Mouse (Mus musculus): ENCODE data around the gene Nckap5l. TPM values are rescaled to one million over a fixed set of nuclear protein-coding genes. Genes with fewer than 3 reads are reported as not detected.
"Not testable (repeated sequence)": the region's sequence is repeated elsewhere in the genome, so short reads cannot be mapped to it uniquely, and the experiment has no call there.

The Nckap5l gene
- polyA plus RNA-seq, 1 experiment from 2014 or later = 15.8 TPM

- peaks cover 28% of the 10 kb centered on the region for H3K36me3 ChIP-seq
- DNase-seq (ENCODE audit: low spot score) = no peak
- WGBS = 96% methylated on average over 2 of the region's 2 CpGs
- H3K27me3 ChIP-seq (ENCODE audit: insufficient read depth, poor library complexity, severe bottlenecking) = no peaks in the 10 kb centered on the region
- H3K9me3 ChIP-seq = no peaks in the 10 kb centered on the region
- H3K4me3 ChIP-seq = no peak overlapping the region
- peaks cover 51% of the 10 kb centered on the region for H3K4me1 ChIP-seq (replicated peaks)
- H3K27ac ChIP-seq = no peak overlapping the region
These were observed 59.9 kb downstream of the Nckap5l start for GRCm38 (mm10) chr15:99397622-99398021.

DNA sequence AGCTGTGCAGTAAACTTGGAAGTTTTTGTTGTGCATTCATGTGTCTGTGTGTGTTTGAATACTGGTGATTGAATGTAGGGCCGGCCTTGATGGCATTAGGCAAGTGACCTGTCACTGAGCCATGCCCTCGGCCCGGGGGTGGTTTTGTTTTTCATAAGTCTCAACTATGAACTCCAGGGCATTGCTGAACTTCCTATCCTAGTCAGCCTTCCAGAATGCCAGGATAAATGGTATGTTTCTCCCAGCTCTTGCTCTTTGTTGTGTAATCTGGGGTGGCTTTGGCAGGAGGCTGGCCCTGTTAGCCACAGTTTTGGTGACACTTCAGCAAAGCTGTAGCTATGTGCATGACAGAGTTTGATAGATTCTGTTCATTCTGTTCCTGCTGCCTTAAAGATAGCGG is 60.7 kb downstream of the Nckap5l start:
- DNase-seq (ENCODE audit: low spot score) = no peak
- Histone ChIP-seq H3K36me3 (peaks cover 20% of the 10 kb centered on the region), H3K4me3 (no peak overlapping the region), H3K27ac (no peak overlapping the region), H3K27me3 (ENCODE audit: insufficient read depth, poor library complexity, severe bottlenecking) (no peaks in the 10 kb centered on the region), H3K4me1 (replicated peaks) (peaks cover 57% of the 10 kb centered on the region), H3K9me3 (no peaks in the 10 kb centered on the region)
- WGBS = 83% methylated on average over 4 of the region's 4 CpGs

- no peaks in the 10 kb centered on the region for H3K9me3 ChIP-seq
These were observed 61.1 kb downstream of the Nckap5l start for GRCm38 (mm10) chr15:99396462-99396861.

DNA sequence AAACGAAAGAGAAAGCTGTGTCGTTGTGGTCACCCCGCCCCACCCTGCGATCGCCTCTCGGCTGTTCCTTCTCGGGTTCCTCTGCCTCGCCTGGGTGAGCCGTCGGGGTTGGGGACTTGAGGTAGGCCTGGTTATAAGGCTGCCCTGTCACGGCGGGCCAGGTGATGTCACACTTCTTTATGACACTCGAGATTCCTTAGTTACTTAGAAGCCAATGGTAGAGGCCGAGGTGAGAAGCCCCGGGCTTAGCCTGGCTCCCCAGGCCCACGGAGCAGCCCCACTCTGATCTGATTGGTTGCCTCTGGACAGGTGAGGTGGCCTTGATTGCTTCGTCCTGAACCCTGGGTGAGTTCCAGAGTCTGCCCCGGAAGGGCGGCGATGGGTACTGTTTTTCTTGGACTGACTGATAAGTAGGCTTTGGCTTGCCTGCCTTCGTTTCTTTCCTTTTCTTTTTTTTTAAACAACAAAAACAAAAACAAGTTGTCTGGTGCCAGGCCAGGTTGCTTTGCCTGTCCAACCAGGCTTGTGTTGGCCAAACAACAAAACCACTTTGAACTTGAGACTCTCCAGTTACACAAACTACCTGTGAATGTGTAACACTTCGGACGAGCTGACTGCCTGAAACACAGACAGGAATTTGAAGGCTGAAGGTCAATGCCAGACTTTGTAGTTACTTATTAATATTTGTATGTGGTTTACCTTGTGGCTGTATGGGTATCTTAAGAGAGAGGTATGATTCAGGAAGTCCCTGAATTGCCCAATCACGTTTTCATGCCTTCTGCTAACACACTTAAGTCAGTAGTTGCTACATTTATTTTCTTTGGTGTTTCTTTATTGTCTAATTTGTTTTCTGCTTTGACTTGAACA is 63.9 kb downstream of the Nckap5l start:
- DNase-seq (ENCODE audit: low spot score) = no peak
- WGBS = 13% methylated on average over 24 of the region's 24 CpGs
- peak overlapping the region; percentile 95 for H3K27ac ChIP-seq
- H3K4me1 ChIP-seq (replicated peaks) = peaks cover 53% of the 10 kb centered on the region
- H3K4me3 ChIP-seq = peak overlapping the region; percentile 76
- H3K9me3 ChIP-seq = no peaks in the 10 kb centered on the region
- H3K36me3 ChIP-seq = no peaks in the 10 kb centered on the region
- H3K27me3 ChIP-seq (ENCODE audit: insufficient read depth, poor library complexity, severe bottlenecking) = no peaks in the 10 kb centered on the region

More at GRCm38 (mm10) chr15:99396462-99396861, 61.1 kb downstream of the Nckap5l start:
- Histone ChIP-seq H3K4me1 (replicated peaks) (peaks cover 61% of the 10 kb centered on the region), H3K27ac (no peak overlapping the region), H3K27me3 (ENCODE audit: insufficient read depth, poor library complexity, severe bottlenecking) (no peaks in the 10 kb centered on the region), H3K36me3 (peaks cover 17% of the 10 kb centered on the region), H3K4me3 (no peak overlapping the region)
- no peak for DNase-seq (ENCODE audit: low spot score)
- 83% methylated on average over 1 of the region's 1 CpGs for WGBS

- under 1% methylated on average over 51 of the region's 51 CpGs for WGBS
- Histone ChIP-seq H3K27me3 (ENCODE audit: insufficient read depth, poor library complexity, severe bottlenecking) (no peaks in the 10 kb centered on the region), H3K4me3 (peak within 1 kb of the TSS; percentile 76), H3K36me3 (no peaks in the 10 kb centered on the region), H3K9me3 (no peaks in the 10 kb centered on the region), H3K4me1 (replicated peaks) (peaks cover 49% of the 10 kb centered on the region), H3K27ac (peak within 1 kb of the TSS; percentile 95)
- peak; percentile 99 for DNase-seq (ENCODE audit: low spot score)
These were observed 64.8 kb downstream of the Nckap5l start, which contains the start of gene Tmbim6 for GRCm38 (mm10) chr15:99392486-99393385. TSS of gene Tmbim6 (plus strand) at chr15:99392882.

DNA sequence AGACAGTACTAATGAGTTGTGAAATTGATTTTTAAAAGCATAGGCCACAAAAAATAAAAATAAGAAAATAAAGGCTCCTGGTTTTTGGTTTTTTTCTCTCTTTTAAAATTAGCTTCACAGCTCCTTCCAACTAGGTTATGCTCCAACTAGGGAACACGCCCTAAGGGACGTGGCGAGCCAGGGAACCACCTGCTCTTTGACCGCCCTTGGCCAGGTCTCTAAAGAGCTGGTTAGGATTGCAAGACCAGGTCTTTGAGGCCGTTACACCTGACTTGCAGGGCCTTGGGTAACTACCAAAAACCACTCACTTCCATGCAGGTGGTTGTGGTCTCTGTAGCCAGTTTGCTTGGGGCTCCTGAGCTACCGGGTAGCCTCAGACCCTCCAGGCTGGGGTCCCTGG is 65.6 kb downstream of the Nckap5l start:
- Histone ChIP-seq H3K36me3 (no peaks in the 10 kb centered on the region), H3K9me3 (no peaks in the 10 kb centered on the region), H3K27ac (peak overlapping the region; percentile 95), H3K4me1 (replicated peaks) (peaks cover 45% of the 10 kb centered on the region), H3K4me3 (peak overlapping the region; percentile 76), H3K27me3 (ENCODE audit: insufficient read depth, poor library complexity, severe bottlenecking) (no peaks in the 10 kb centered on the region)
- WGBS = 86% methylated on average over 6 of the region's 6 CpGs
- DNase-seq (ENCODE audit: low spot score) = no peak

DNA sequence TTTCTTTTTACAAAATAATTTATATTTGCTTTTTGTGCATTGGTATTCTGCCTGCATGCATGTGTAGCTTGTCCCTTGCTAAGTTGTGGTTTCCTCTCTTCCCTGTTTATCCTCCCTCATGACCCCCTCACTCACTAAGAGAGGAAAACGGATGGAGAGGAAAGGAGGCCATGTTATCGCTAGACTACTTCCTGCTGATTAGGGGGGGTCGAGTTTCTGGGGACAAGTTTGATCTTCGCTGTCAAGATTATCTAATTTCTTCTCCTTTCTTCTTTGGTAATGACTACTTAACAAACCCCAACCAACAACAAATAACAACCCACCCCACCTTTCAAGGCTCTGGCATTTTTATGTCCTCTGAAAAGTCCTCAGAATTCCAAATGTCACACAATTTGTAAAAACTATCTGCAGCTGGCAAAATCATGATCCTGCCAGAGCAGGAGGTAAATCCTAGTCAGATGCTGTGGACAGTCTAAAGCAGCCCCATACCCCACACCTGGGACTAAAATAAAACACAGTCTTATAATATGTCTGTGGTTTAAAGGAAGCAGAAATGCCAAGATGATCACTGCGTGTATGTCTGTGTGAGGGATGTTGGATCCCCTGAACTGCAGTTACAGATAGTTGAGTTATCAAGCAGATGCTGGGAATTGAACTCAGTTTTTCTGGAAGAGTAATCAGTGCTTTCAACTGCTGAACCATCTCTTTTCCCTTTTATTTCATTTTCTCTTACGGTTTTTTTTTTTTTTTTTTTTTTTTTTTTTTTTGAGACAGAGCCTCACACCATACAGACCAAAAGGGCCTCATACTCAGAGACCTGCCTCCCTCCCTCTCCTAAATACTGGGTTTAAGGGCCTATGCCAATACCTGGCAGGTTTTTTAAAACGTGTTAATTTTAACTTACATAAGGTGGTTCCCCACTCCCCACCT is 66.8 kb downstream of the Nckap5l start:
- Histone ChIP-seq H3K9me3 (no peaks in the 10 kb centered on the region), H3K27ac (no peak overlapping the region), H3K4me1 (replicated peaks) (peaks cover 33% of the 10 kb centered on the region), H3K4me3 (no peak overlapping the region), H3K27me3 (ENCODE audit: insufficient read depth, poor library complexity, severe bottlenecking) (no peaks in the 10 kb centered on the region), H3K36me3 (no peaks in the 10 kb centered on the region)
- 74% methylated on average over 7 of the region's 7 CpGs for WGBS
- no peak for DNase-seq (ENCODE audit: low spot score)

DNA sequence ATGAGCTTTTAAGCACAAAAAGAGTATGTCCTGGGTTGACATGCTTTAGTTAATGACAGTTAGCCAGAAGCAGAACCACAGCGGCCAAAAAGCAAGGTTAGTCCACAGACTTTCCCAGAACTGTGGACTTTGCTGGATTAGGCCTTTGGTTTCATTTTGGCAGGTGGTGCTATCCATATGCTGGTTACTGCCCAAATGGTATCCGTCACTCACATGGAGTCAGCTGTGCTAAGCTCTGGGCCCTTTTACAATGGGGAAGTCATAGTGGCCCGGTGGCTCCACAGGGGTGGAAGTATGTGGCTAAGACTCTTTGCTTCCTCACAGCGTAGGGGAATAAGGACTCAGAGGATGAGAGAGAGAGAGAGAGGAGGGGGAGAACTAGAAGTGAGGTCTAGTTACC is 69.6 kb downstream of the Nckap5l start:
- no peak for DNase-seq (ENCODE audit: low spot score)
- 77% methylated on average over 4 of the region's 4 CpGs for WGBS
- Histone ChIP-seq H3K27me3 (ENCODE audit: insufficient read depth, poor library complexity, severe bottlenecking) (no peaks in the 10 kb centered on the region), H3K4me1 (replicated peaks) (peaks cover 10% of the 10 kb centered on the region), H3K36me3 (no peaks in the 10 kb centered on the region), H3K27ac (no peak overlapping the region), H3K4me3 (no peak overlapping the region), H3K9me3 (no peaks in the 10 kb centered on the region)

DNA sequence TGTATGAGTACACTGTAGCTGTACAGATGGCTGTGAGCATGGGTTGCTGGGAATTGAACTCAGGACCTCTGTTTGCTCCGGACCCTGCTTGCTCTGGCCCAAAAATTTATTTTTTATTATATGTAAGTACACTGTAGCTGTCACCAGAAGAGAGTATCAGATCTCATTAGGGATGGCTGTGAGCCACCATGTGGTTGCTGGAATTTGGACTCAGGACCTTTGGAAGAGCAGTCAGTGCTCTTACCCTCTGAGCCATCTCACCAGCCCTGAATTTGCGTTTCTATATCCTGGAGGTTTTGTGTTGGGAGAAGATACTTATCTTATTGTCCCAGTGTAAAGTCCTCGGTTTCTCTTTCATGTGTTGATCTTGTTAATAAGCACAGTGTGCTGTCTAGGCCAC is 70.8 kb downstream of the Nckap5l start:
- DNase-seq (ENCODE audit: low spot score) = no peak
- H3K27ac ChIP-seq = no peak overlapping the region
- WGBS = 82% methylated on average over 3 of the region's 3 CpGs
- no peaks in the 10 kb centered on the region for H3K36me3 ChIP-seq
- H3K4me1 ChIP-seq (replicated peaks) = peaks cover 3% of the 10 kb centered on the region; the same call in 1 of the 2 replicates
- no peaks in the 10 kb centered on the region for H3K9me3 ChIP-seq
- no peaks in the 10 kb centered on the region for H3K27me3 ChIP-seq (ENCODE audit: insufficient read depth, poor library complexity, severe bottlenecking)
- no peak overlapping the region for H3K4me3 ChIP-seq

DNA sequence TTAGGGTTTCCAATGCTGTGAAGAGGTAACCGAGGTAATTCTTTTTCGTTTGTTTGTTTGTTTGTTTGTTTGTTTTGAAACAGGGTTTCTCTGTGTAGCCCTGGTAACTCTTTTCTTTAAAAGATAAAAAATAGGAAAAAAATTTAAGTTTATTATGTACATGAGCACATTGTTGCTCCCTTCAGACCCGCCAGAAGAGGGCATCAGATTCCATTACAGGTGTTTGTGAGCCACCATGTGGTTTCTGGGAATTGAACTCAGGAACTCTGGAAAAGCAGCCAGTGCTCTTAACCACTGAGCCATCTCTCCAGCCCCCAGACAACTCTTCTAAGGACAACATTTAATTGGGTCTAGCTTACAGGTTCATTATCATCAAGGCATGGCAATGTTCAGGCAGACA is 71.4 kb downstream of the Nckap5l start:
- not testable (repeated sequence) for H3K4me1 ChIP-seq (replicated peaks); H3K4me3 ChIP-seq; H3K27me3 ChIP-seq (ENCODE audit: insufficient read depth, poor library complexity, severe bottlenecking); H3K27ac ChIP-seq; H3K9me3 ChIP-seq; DNase-seq (ENCODE audit: low spot score); H3K36me3 ChIP-seq
- WGBS = 69% methylated on average over 3 of the region's 3 CpGs

GRCm38 (mm10) chr15:99384071-99384470 is 73.5 kb downstream of the Nckap5l start:
- WGBS = 72% methylated on average over 6 of the region's 6 CpGs
- Histone ChIP-seq H3K4me3 (no peak overlapping the region), H3K9me3 (no peaks in the 10 kb centered on the region), H3K27me3 (ENCODE audit: insufficient read depth, poor library complexity, severe bottlenecking) (no peaks in the 10 kb centered on the region), H3K36me3 (no peaks in the 10 kb centered on the region), H3K27ac (no peak overlapping the region), H3K4me1 (replicated peaks) (no peaks in the 10 kb centered on the region)
- no peak for DNase-seq (ENCODE audit: low spot score)

GRCm38 (mm10) chr15:99382893-99383292 is 74.7 kb downstream of the Nckap5l start:
- Histone ChIP-seq H3K4me3 (no peak overlapping the region), H3K36me3 (no peaks in the 10 kb centered on the region), H3K4me1 (replicated peaks) (no peaks in the 10 kb centered on the region), H3K27me3 (ENCODE audit: insufficient read depth, poor library complexity, severe bottlenecking) (no peaks in the 10 kb centered on the region), H3K9me3 (0 out of 2 replicates have a peak, but pooled peaks cover 4% of the 10 kb centered on the region), H3K27ac (no peak overlapping the region)
- no peak for DNase-seq (ENCODE audit: low spot score)

Measured in hindbrain, embryonic 10.5 days (tissue).